Mouse (Mus musculus) cortical plate, adult 2 months (tissue): ENCODE results near the gene Ttpal.
A peak's percentile ranks its signal among the peaks of the same experiment; 100 is the strongest.

Source experiments
- CTCF ChIP-seq: fragments of 200-500 bp; IDR thresholded peaks from 2 replicates; pipeline ENCODE4 v1.5.1; 2011; ENCODE audit warnings: mild to moderate bottlenecking, control low read depth, low read length; ENCODE audit not compliant: insufficient read depth; ENCODE audit errors: extremely low read depth
- POLR2A ChIP-seq: fragments of 200-500 bp; IDR thresholded peaks from 2 replicates; pipeline ENCODE4 v1.6.1; 2011; ENCODE audit warnings: mild to moderate bottlenecking, low read length, control low read depth; ENCODE audit not compliant: insufficient read depth; ENCODE audit errors: extremely low read depth

GRCm38 (mm10) chr2:163644575-163645385 lies 42.7 kb downstream of the Ttpal start, which contains the start of gene Serinc3:
- TF ChIP-seq CTCF (no peak), POLR2A (peak; percentile 99)
